In genomic region chr3:98312867-98313266, GRCm38 (mm10) we compare ENCODE assay signal across 8 mouse cellular contexts. TPM values are rescaled to one million over a fixed set of nuclear protein-coding genes. Genes with fewer than 3 reads are reported as not detected.
DNase-seq lines count a peak whose midpoint lies in the region; ATAC-seq and TF ChIP-seq lines count a peak whose summit lies in the region.

No protein-coding gene starts in this region.

- no peaks in the 10 kb centered on the region for H3K27me3 ChIP-seq in cerebellum, adult 2 months (ENCODE audit: control insufficient read depth, insufficient read depth, low read length)
- no peaks in the 10 kb centered on the region for H3K27me3 ChIP-seq in forebrain, postnatal 0 days (ENCODE audit: insufficient read depth, low read length)
- H3K27me3 ChIP-seq in hindbrain, postnatal 0 days (ENCODE audit: insufficient read depth, low read length): no peaks in the 10 kb centered on the region
- H3K27me3 ChIP-seq in limb, embryonic 10.5 days (ENCODE audit: low read depth, poor library complexity, severe bottlenecking): no peaks in the 10 kb centered on the region
- no peaks in the 10 kb centered on the region for H3K27me3 ChIP-seq in midbrain, embryonic 14.5 days (ENCODE audit: control insufficient read depth, insufficient read depth, low read length)
- H3K27me3 ChIP-seq in stomach, embryonic 14.5 days (ENCODE audit: control insufficient read depth, insufficient read depth, low read length): no peaks in the 10 kb centered on the region

- TF ChIP-seq POLR2A in cerebellum, adult 2 months (IDR thresholded peaks at IDR 0.05; ENCODE audit: borderline replicate concordance, insufficient read depth, low read length): no peak
- no peak for TF ChIP-seq POLR2A in bone marrow macrophage, adult 2 months (IDR thresholded peaks at IDR 0.05; ENCODE audit: borderline replicate concordance, low read depth, low read length)

- H3K27ac ChIP-seq in cerebellum, adult 2 months (ENCODE audit: insufficient read depth, low read length): no peak overlapping the region
- H3K27ac ChIP-seq in bone marrow macrophage, adult 2 months (ENCODE audit: insufficient read depth, low read depth, low read length): no peak overlapping the region
- no peak overlapping the region for H3K27ac ChIP-seq in forebrain, postnatal 0 days (ENCODE audit: low read depth, low read length)
- no peak overlapping the region for H3K27ac ChIP-seq in hindbrain, postnatal 0 days
- H3K27ac ChIP-seq in limb, embryonic 10.5 days: no peak overlapping the region
- H3K27ac ChIP-seq in midbrain, embryonic 14.5 days (replicated peaks; ENCODE audit: low read depth, low read length): no peak overlapping the region
- no peak overlapping the region for H3K27ac ChIP-seq in stomach, embryonic 14.5 days (ENCODE audit: low read length)

- peak; percentile 14 to 37 for DNase-seq in cerebellum, adult 2 months
- no peak for DNase-seq in cerebellum, adult 9-10 months
- DNase-seq in forebrain, postnatal 0 days: peak; percentile 79
- peak; percentile 81 for DNase-seq in hindbrain, postnatal 0 days (ENCODE audit: low spot score)
- peak; percentile 79 for DNase-seq in limb, embryonic 10.5 days (ENCODE audit: low spot score)
- DNase-seq in midbrain, embryonic 14.5 days: peak; percentile 89

- no peaks in the 10 kb centered on the region for H3K36me3 ChIP-seq in forebrain, postnatal 0 days (ENCODE audit: insufficient read depth)
- no peaks in the 10 kb centered on the region for H3K36me3 ChIP-seq in hindbrain, postnatal 0 days (ENCODE audit: insufficient read depth, low read length)
- H3K36me3 ChIP-seq in limb, embryonic 10.5 days: peaks cover 52% of the 10 kb centered on the region
- no peaks in the 10 kb centered on the region for H3K36me3 ChIP-seq in midbrain, embryonic 14.5 days (ENCODE audit: control insufficient read depth, insufficient read depth, low read length)
- peaks cover 12% of the 10 kb centered on the region for H3K36me3 ChIP-seq in stomach, embryonic 14.5 days (ENCODE audit: control insufficient read depth, insufficient read depth, low read length)

- no peaks in the 10 kb centered on the region for H3K4me1 ChIP-seq in cerebellum, adult 2 months (ENCODE audit: control insufficient read depth, insufficient read depth, low read length)
- H3K4me1 ChIP-seq in bone marrow macrophage, adult 2 months (ENCODE audit: control insufficient read depth, insufficient read depth, low read length): no peaks in the 10 kb centered on the region
- H3K4me1 ChIP-seq in forebrain, postnatal 0 days (ENCODE audit: insufficient read depth): peaks cover 5% of the 10 kb centered on the region
- H3K4me1 ChIP-seq in hindbrain, postnatal 0 days (ENCODE audit: insufficient read depth, low read length): 0 out of 2 replicates have a peak, but pooled peaks cover 3% of the 10 kb centered on the region
- H3K4me1 ChIP-seq in limb, embryonic 10.5 days: no peaks in the 10 kb centered on the region
- no peaks in the 10 kb centered on the region for H3K4me1 ChIP-seq in midbrain, embryonic 14.5 days (ENCODE audit: control insufficient read depth, insufficient read depth, low read length)
- H3K4me1 ChIP-seq in stomach, embryonic 14.5 days (ENCODE audit: control insufficient read depth, insufficient read depth, low read length): peaks cover 5% of the 10 kb centered on the region; the same call in 1 of the 2 replicates

- H3K9ac ChIP-seq in forebrain, postnatal 0 days: no peak overlapping the region
- H3K9ac ChIP-seq in hindbrain, postnatal 0 days (replicated peaks; ENCODE audit: low read length): no peak overlapping the region
- H3K9ac ChIP-seq in midbrain, embryonic 14.5 days (replicated peaks; ENCODE audit: low read length): no peak overlapping the region
- no peak overlapping the region for H3K9ac ChIP-seq in stomach, embryonic 14.5 days (replicated peaks; ENCODE audit: low read depth, low read length)

- no peak overlapping the region for H3K4me2 ChIP-seq in forebrain, postnatal 0 days (ENCODE audit: low read depth)
- no peak overlapping the region for H3K4me2 ChIP-seq in hindbrain, postnatal 0 days (ENCODE audit: low read depth, low read length)
- H3K4me2 ChIP-seq in midbrain, embryonic 14.5 days (ENCODE audit: low read length): no peak overlapping the region
- H3K4me2 ChIP-seq in stomach, embryonic 14.5 days (replicated peaks; ENCODE audit: low read depth, low read length): no peak overlapping the region

- WGBS in cerebellum, adult 2 months: 9% methylated on average over 7 of the region's 7 CpGs
- WGBS in forebrain, postnatal 0 days: 30% methylated on average over 6 of the region's 7 CpGs
- WGBS in hindbrain, postnatal 0 days: 16% methylated on average over 6 of the region's 7 CpGs
- WGBS in limb, embryonic 10.5 days: 50% methylated on average over 7 of the region's 7 CpGs
- WGBS in midbrain, embryonic 14.5 days: 27% methylated on average over 6 of the region's 7 CpGs
- WGBS in stomach, embryonic 14.5 days: 34% methylated on average over 6 of the region's 7 CpGs

- peak; percentile 48 for TF ChIP-seq CTCF in cerebellum, adult 2 months (IDR thresholded peaks at IDR 0.05; ENCODE audit: borderline replicate concordance, insufficient read depth, low read depth, low read length)
- peak; percentile 52; the same call in 1 of the 2 replicates for TF ChIP-seq CTCF in bone marrow macrophage, adult 2 months (IDR thresholded peaks at IDR 0.05; ENCODE audit: low read depth, low read length)
- peak; percentile 73 for TF ChIP-seq CTCF in forebrain, postnatal 0 days (IDR thresholded peaks at IDR 0.05; ENCODE audit: low read depth)
- peak; percentile 79 for TF ChIP-seq CTCF in hindbrain, postnatal 0 days (IDR thresholded peaks at IDR 0.05; ENCODE audit: low read depth)

- no peaks in the 10 kb centered on the region for H3K9me3 ChIP-seq in forebrain, postnatal 0 days (ENCODE audit: low read length)
- no peaks in the 10 kb centered on the region for H3K9me3 ChIP-seq in hindbrain, postnatal 0 days (ENCODE audit: low read length)
- H3K9me3 ChIP-seq in limb, embryonic 10.5 days (replicated peaks): no peaks in the 10 kb centered on the region
- no peaks in the 10 kb centered on the region for H3K9me3 ChIP-seq in midbrain, embryonic 14.5 days (ENCODE audit: control insufficient read depth, low read length)
- H3K9me3 ChIP-seq in stomach, embryonic 14.5 days (ENCODE audit: control insufficient read depth, low read depth, low read length): no peaks in the 10 kb centered on the region

- ATAC-seq in forebrain, postnatal 0 days: peak; percentile 34; the same call in 1 of the 2 replicates
- peak; percentile 73 for ATAC-seq in hindbrain, postnatal 0 days
- peak; percentile 66 for ATAC-seq in midbrain, embryonic 14.5 days (ENCODE audit: low FRiP score, low TSS enrichment)
- ATAC-seq in stomach, embryonic 14.5 days (ENCODE audit: insufficient number of reproducible peaks, insufficient read depth, low FRiP score, low read depth): peak; percentile 47; the same call in 1 of the 2 replicates

- H3K4me3 ChIP-seq in cerebellum, adult 2 months (replicated peaks; ENCODE audit: insufficient read depth, low read depth, low read length): no peak overlapping the region
- H3K4me3 ChIP-seq in bone marrow macrophage, adult 2 months (ENCODE audit: insufficient read depth, low read length): no peak overlapping the region
- H3K4me3 ChIP-seq in forebrain, postnatal 0 days (ENCODE audit: low read depth, low read length): no peak overlapping the region
- H3K4me3 ChIP-seq in hindbrain, postnatal 0 days (ENCODE audit: low read length): no peak overlapping the region
- no peak overlapping the region for H3K4me3 ChIP-seq in limb, embryonic 10.5 days
- no peak overlapping the region for H3K4me3 ChIP-seq in midbrain, embryonic 14.5 days (replicated peaks; ENCODE audit: low read depth, low read length)
- no peak overlapping the region for H3K4me3 ChIP-seq in stomach, embryonic 14.5 days (ENCODE audit: low read depth, low read length)

RNA-seq across cellular contexts. Expression of gene Phgdh, which starts 26.9 kb away (rescaled TPM):
- polyA plus RNA-seq in cerebellum, adult 2 months (2012; rRNA removed): 98.0 and 106 TPM in 2 replicates
- 3.3 and 3.8 TPM in 2 replicates for polyA plus RNA-seq in bone marrow macrophage, adult 2 months (2012; ENCODE audit: insufficient read depth, insufficient read length, missing spikeins)
- 139 and 151 TPM in 2 replicates for total RNA-seq in forebrain, postnatal 0 days (2014; rRNA removed)
- polyA plus RNA-seq in forebrain, postnatal 0 days (2015; fragmentation: Nextera tagmentation; extraction: Ambion mirVana): 149 and 160 TPM in 2 replicates
- 348 and 370 TPM in 2 replicates for total RNA-seq in hindbrain, postnatal 0 days (2014; rRNA removed)
- 261 and 279 TPM in 2 replicates for polyA plus RNA-seq in hindbrain, postnatal 0 days (2015; fragmentation: Nextera tagmentation; extraction: Ambion mirVana)
- 357 and 401 TPM in 2 replicates for polyA plus RNA-seq in limb, embryonic 10.5 days (2016; fragmentation: Nextera tagmentation; extraction: Ambion mirVana)
- 146 and 151 TPM in 2 replicates for polyA plus RNA-seq in midbrain, embryonic 14.5 days (2014; fragmentation: Nextera tagmentation; extraction: Ambion mirVana)
- polyA plus RNA-seq in stomach, embryonic 14.5 days (2014; fragmentation: Nextera tagmentation; extraction: Ambion mirVana): 175 and 193 TPM in 2 replicates

RNA-seq across cellular contexts. Expression of gene Hmgcs2, which starts 32.6 kb away (rescaled TPM):
- 2.1 and 3.3 TPM in 2 replicates for polyA plus RNA-seq in cerebellum, adult 2 months (2012; rRNA removed)
- not detected in 2 replicates for polyA plus RNA-seq in bone marrow macrophage, adult 2 months (2012; ENCODE audit: insufficient read depth, insufficient read length, missing spikeins)
- total RNA-seq in forebrain, postnatal 0 days (2014; rRNA removed): 22.5 and 26.9 TPM in 2 replicates
- polyA plus RNA-seq in forebrain, postnatal 0 days (2015; fragmentation: Nextera tagmentation; extraction: Ambion mirVana): 30.0 and 33.6 TPM in 2 replicates
- total RNA-seq in hindbrain, postnatal 0 days (2014; rRNA removed): 23.9 and 30.5 TPM in 2 replicates
- 40.2 and 42.2 TPM in 2 replicates for polyA plus RNA-seq in hindbrain, postnatal 0 days (2015; fragmentation: Nextera tagmentation; extraction: Ambion mirVana)
- polyA plus RNA-seq in limb, embryonic 10.5 days (2016; fragmentation: Nextera tagmentation; extraction: Ambion mirVana): 0.28 and 0.35 TPM in 2 replicates
- 8.6 and 16.2 TPM in 2 replicates for polyA plus RNA-seq in midbrain, embryonic 14.5 days (2014; fragmentation: Nextera tagmentation; extraction: Ambion mirVana)
- 12.2 and 16.1 TPM in 2 replicates for polyA plus RNA-seq in stomach, embryonic 14.5 days (2014; fragmentation: Nextera tagmentation; extraction: Ambion mirVana)

Comparison
In these comparisons a context has a peak if more than half of its experiments do, and no peak if none do; other contexts are left out.
1. RNA of gene Phgdh, which starts 26.9 kb away (polyA plus RNA-seq): 357 to 401 TPM in limb, embryonic 10.5 days, 261 to 279 TPM in hindbrain, postnatal 0 days, 175 to 193 TPM in stomach, embryonic 14.5 days, 149 to 160 TPM in forebrain, postnatal 0 days, 146 to 151 TPM in midbrain, embryonic 14.5 days and 98.0 to 106 TPM in cerebellum, adult 2 months; 3.3 to 3.8 TPM in bone marrow macrophage, adult 2 months; every median in the first group is over 10 times any median in the second.
2. Peak in every context shown above with its lines, with median percentiles within 50 percentile points of each other: CTCF ChIP-seq and ATAC-seq.